In genomic region chr6:118812007-118812406, GRCm38 (mm10) we compare ENCODE assay signal across 24 mouse cellular contexts.
"Had no signal": no experiment of that assay in that cellular context is flagged by ENCODE, and none has a peak within 500 bp of the region (broad histone marks: within the 10 kb centered on the region; RNA-seq: fewer than 3 reads in every experiment).

No protein-coding gene starts in this region.

- H3K4me3 ChIP-seq: limb, embryonic 12.5 days; liver, embryonic 12.5 days; liver, embryonic 15.5 days; lung, embryonic 15.5 days; megakaryocyte, embryonic 14.5 days; midbrain, embryonic 10.5 days; midbrain, embryonic 13.5 days; myocyte; neural tube, embryonic 13.5 days; stomach, embryonic 15.5 days had no signal

- DNase-seq: kidney, adult 18-20 months; kidney, adult 9 months; kidney, postnatal 14 days; kidney, postnatal 4 days; liver; lung, adult 18-20 months; lung, postnatal 36 days; right cerebral cortex, postnatal 25 days; spleen, adult 18-20 months; thymus, adult 18-20 months; thymus, postnatal 36 days had no signal

- ATAC-seq: inflammation-experienced regulatory T-cells, adult 6 months; intestine, embryonic 16.5 days; liver, embryonic 12.5 days; midbrain, embryonic 13.5 days; midbrain, embryonic 16.5 days had no signal

- H3K36me3 ChIP-seq: limb, embryonic 12.5 days; liver, embryonic 12.5 days; liver, embryonic 15.5 days; lung, embryonic 15.5 days; midbrain, embryonic 10.5 days; midbrain, embryonic 13.5 days; neural tube, embryonic 13.5 days; stomach, embryonic 15.5 days had no signal

- H3K27ac ChIP-seq: limb, embryonic 12.5 days; liver, embryonic 12.5 days; liver, embryonic 15.5 days; lung, embryonic 15.5 days; midbrain, embryonic 10.5 days; midbrain, embryonic 13.5 days; neural tube, embryonic 13.5 days; stomach, embryonic 15.5 days had no signal

- H3K4me1 ChIP-seq: stomach, embryonic 15.5 days had no signal

- H3K4me2 ChIP-seq: limb, embryonic 12.5 days; liver, embryonic 12.5 days; liver, embryonic 15.5 days; lung, embryonic 15.5 days; midbrain, embryonic 13.5 days; neural tube, embryonic 13.5 days; stomach, embryonic 15.5 days had no signal

- H3K9me3 ChIP-seq: limb, embryonic 12.5 days; liver, embryonic 12.5 days; liver, embryonic 15.5 days; lung, embryonic 15.5 days; megakaryocyte, embryonic 14.5 days; midbrain, embryonic 10.5 days; midbrain, embryonic 13.5 days; neural tube, embryonic 13.5 days; stomach, embryonic 15.5 days had no signal

- H3K9ac ChIP-seq: limb, embryonic 12.5 days; liver, embryonic 12.5 days; liver, embryonic 15.5 days; lung, embryonic 15.5 days; midbrain, embryonic 13.5 days; neural tube, embryonic 13.5 days; stomach, embryonic 15.5 days had no signal

- H3K27me3 ChIP-seq: limb, embryonic 12.5 days; liver, embryonic 15.5 days; lung, embryonic 15.5 days; midbrain, embryonic 13.5 days; neural tube, embryonic 13.5 days; stomach, embryonic 15.5 days had no signal
